Mouse (Mus musculus) layer of hippocampus, adult 9-10 months (tissue): ENCODE results near the gene Rsph1.
"Not testable (repeated sequence)": the region's sequence is repeated elsewhere in the genome, so short reads cannot be mapped to it uniquely, and the experiment has no call there.

Experiments used
- DNase-seq: peaks from one replicate; pipeline ENCODE4 v3.0.0; 2022; ENCODE audit warnings: low spot score

The Rsph1 gene

DNA sequence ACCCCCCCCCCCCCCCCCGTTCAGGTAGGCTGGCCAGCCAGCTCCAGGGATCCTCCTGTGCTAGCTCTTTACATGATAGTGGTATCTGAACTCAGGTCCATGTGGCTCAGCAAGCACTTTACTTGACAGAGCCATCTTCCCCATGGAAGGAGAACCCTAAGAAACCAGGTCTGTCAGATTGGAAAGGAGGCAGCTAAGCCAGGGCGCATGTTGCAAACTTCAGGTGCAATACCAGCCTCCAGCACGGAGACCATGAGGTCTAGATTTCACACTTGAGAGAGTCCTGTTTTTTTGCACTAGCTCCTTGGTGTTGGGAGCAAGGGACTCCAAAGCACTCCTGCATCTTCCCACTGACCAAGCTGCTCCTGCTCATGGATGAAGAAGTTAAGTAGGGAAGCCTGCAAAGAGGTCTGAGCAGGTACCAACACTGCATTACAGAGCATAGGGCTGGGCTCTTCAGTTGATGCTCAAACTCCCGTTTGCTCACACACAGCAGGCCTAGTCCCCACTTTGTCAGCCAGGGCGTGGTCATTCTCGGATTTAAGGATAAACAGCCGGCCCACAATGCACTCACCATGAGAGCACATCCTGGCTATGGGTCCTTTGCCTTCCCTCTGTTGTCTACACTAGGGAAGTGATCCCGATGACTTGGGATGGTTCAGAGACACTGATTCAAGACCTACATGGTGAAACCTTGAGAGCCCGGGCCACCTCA, 819 bp downstream of the Rsph1 start:
- no peak for DNase-seq

DNA sequence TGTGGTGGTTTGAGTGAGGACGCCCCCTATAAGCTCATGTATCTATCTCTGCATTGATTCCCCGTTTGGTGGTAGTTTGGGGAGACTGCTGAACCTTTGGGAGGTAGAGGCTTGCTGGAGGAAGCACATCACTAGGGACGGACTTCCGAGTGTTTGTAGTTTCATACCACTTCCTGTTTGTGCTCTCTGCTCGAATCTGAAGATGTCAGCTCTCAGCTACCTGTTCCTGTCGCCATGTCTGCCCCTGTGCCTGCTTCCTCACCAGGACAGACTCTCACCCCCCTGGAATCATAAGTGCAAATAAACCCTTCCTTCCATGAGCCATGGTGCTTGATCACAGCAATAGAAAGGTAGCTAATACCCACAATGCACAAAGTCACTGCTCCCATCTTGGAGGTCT, 2.0 kb downstream of the Rsph1 start:
- no peak for DNase-seq

DNA sequence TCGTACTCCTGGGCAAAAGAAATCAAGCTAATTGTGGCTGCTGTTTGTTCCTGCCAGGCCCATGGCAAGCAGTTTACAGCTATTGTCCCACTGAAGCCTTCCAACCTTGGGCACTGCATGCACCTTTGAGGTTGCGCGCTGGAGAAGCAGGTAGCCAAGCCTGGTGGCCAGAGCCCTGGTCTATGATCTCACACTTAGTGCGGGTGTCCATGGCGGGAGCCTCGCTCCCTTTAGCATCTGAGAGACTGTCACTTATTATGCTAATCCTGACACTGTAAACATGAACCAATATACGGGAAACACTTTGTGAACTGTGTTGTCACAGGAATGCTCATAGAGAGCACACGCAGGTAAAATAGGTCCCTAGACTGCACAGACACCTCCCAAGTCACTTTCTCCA, 3.6 kb downstream of the Rsph1 start:
- no peak for DNase-seq

DNA sequence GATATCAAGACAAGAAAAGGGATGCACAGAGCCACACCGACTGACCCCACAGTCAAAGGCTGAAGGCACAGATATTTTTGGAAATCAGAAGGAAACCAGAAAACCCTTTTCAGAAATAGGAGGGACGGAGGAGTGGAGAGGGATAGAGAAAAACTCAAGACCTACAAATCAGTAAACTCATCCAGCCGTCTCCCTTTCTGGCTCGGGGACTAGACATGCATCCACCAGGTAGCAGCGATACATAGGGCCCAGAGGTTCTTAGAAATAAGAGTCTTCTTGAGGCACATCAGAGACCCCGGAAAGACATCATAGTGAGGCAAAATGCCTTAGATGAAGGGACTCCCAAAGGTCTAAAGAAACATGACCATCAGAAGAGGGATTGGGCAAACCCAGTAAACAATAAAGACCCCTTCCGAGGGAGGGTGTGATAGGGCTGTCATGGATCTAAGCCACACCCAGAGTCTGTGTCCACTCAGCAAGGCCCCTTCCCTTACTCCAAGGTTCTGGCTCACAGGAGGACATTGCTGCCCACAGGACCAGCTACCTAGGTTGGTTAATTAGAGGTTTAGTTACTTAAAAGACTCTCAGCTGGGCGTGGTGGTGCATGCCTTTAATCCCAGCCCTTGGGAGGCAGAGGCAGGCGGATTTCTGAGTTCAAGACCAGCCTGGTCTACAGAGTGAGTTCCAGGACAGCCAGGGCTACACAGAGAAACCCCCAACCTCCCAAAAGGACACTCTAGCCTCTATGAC, 4.6 kb downstream of the Rsph1 start:
- no peak for DNase-seq

DNA sequence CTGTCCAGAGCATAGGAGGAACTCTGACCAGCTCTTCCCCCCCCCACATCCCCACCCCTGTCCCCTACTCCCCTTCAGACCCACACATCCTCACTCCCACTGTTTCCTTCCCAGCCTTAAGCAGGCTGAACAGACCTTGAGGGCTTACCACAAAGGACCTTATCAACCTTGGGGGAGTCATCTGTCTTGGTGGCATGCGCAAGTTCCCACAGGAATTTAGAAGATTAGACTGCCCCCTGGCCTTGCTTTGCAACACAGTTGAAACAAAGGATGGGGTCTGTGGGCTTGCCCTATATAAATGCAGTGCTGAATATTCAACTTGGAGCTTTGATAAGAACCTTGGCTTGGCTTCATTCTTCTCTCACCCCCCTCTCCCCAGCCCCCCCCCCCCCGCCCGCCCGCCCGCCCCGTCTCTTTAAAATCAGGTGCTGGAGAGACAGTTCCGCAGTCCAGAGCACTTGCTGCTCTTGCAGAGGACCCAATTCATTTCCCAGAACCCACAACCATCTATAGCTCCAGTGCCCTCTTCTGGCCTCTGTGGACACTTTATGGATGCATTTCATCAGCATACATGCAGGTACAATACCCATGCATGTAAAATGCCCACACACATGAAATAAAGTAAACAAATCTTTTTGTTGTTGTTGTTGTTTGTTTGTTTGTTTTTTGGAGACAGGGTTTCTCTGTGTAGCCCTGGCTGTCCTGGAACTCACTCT, 5.9 kb downstream of the Rsph1 start:
- no peak for DNase-seq

DNA sequence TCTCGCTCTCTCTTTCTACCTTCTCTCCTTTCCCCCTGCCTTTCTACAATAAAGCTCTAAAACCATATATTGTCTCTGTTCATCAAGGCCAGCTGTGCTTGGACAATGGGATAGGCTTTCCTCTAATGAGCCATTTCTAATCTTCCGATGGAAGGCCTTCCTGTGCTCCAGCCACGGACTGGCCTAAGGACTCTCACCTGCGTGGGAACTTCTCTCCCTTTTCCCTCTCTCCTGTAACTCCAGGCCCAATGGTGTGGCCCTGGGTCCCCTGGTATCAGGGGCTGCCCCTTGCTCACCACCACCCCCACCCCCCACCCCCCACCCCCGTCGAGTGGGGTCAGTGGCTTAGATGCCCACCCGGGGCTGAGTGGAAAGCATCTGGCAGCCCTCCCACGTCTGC, 6.4 kb downstream of the Rsph1 start:
- DNase-seq: not testable (repeated sequence)

DNA sequence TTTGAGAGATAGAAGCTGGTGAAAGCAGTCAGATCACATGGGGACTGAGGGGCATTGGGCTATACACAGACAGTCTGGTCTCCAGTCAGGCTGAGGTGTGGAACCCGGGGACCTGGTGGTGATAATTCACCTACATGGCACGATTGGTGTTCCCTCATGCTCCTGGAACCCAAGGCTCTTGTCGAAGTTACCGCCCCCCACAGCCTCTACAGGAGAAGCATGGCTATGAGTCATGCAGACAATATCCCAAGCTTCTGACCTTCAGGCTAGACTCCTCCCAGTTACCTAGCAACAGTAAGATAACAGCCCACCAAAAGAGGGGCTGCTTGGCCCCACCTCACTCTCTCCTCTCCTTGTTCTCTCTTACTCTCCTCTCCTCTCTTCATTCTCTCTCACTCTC, 6.9 kb downstream of the Rsph1 start:
- DNase-seq: no peak

DNA sequence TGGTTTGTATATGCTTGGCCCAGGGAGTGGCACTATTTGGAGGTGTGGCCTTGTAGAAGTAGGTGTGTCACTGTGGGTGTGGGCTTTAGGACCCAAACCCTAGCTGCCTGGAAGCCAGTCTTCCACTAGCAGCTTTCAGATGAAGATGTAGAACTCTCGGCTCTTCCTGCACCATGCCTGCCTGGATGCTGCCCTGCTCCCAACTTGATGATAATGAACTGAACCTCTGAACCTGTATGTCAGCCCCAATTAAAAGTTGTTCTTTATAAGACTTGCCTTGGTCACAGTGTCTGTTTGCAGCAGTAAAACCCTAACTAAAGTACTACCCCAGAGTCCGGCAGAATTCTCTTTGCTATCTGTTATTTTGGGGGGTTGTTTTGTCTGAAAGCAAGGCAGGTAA, 7.4 kb downstream of the Rsph1 start:
- no peak for DNase-seq

DNA sequence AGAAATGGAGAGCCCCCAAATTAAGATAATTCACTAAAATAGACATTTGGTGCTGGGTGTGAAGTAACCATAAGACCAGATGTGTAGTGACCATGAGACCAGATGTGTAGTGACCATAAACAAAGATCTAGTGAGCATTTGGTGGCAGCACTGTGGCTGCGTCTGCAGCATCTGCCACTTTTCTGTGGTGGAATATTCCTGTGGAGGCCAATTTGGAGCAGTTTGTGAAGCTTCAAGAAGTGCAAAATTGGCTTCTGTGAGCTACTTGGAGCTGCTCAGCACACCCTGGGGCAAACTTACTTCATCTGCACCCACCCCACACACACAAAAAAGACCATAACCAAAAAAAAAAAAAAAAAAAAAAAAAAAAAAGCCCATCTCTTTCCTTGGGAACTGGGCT, 9.2 kb downstream of the Rsph1 start:
- DNase-seq: no peak

DNA sequence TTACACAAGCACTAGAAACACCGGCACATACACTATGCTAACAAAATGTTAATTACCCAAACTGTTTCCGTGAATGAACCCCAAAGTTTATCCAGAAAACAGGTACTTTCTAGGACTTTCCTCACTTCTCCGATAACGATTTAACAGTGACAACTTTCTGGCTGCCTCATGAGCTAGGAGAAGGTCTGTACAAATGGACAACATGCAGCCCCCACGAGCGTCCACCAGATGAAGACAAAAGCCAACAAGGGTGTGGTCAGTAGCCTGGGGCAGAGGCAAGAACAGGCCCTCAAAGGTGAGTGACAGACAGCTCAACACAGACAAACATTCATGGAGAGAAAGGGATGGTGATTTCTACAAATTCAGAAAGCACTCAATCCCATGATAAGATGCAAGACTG, 9.6 kb downstream of the Rsph1 start:
- DNase-seq: no peak

DNA sequence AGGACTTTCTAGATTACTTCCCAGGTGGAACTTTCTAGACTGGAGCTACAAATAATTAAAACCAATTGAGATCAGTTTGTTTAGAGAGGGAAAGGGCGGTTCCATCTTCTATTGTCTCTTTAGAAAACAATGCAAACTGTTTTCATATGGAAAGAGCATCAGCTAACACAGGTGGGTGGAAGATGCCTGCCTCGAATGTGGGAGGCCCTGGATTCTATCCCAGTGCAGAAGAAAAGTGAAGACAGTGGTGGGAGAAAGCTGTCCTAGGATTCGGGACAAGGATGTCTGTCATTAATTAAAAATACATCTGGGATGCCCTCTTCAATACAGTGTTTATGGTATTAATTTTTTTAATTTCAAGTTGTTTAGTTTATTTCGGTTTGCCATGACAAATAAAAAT, 10.0 kb downstream of the Rsph1 start:
- no peak for DNase-seq

DNA sequence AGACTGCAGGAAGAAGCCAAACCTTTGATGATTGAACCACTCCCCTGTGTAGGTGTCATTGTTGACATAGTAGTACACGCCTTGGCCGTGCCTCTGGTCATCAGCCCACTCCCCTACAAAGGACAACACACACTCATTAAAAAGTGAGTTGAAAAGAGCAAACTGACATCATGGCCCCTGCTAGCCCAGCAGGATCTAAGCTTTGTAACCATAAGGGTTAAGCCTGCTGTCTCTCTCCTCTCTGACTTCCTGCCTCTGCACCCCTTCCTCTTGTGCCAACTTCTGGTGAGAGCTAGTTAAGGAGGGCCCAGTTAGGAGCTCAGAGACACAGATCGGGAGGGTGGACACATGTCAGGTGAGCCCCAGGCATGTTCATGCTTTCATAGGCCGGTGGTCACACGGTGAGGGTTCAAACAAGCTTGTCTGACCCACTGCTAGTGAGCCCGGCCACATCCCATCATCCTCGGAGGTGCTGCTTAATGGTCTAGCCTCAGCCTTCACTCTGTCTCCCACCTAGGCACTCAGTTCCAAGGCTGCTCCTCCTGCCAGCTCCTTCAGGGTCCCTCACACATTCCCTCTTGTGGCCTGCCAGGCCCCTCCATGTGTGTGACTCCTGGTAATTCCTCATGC, 10.7 kb downstream of the Rsph1 start:
- no peak for DNase-seq

DNA sequence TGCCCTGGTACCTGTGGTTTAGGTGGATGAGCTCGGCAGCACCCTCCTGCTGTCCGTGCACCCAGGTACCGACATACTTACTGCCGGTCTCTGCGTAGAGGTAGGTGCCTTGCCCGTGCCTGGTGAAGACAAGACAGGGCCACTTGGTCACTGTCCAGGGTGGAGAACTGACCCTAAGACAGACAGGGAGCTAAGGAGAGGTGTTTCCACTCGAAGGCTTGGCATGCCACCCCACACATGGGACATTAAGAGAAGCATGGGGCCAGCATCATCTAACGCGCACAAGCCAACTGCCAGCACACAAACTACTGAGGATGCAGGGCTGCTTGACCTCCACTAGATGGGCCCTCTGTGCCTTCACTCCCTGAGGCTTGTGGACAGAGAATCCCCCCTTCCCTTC, 11.4 kb downstream of the Rsph1 start:
- DNase-seq: no peak

DNA sequence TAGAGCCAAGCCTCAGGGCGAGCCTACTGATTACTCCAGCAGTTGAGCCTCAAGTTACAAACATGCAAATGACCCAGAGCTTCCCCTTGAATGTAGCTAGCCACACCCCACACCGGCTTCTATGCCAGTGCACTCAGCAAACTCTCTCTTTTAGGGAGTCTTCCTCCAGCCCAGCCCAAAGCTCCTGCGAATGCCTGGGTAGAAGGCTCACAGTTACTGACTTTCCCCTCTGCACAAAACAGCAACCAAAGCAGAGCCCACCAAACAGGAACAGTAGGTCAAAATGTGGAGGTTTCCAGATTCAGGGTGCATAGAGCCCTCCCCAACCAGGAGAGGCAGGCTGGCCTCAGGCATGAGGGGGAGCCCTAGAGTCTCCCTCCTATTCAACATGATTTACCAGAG, 12.0 kb downstream of the Rsph1 start:
- no peak for DNase-seq

DNA sequence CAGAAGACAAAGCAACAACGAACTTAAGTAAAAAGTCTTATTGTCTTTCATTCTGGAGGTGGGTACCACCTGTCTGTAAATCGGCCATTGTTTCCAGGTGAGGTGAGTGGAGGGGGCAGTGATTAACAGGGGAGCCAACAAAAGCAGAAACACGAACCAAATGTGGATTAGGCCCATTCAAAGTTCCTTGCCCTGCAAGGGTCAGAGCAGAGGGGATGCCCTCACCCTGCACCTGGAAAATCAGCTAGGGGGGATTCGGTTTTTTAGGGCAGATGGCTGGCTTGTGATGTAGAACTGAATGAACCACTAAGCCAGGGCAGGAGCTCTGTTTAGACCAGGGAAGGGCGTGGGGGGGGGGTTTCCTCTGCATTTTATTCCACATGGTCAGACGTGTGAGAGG, 12.8 kb downstream of the Rsph1 start:
- no peak for DNase-seq

DNA sequence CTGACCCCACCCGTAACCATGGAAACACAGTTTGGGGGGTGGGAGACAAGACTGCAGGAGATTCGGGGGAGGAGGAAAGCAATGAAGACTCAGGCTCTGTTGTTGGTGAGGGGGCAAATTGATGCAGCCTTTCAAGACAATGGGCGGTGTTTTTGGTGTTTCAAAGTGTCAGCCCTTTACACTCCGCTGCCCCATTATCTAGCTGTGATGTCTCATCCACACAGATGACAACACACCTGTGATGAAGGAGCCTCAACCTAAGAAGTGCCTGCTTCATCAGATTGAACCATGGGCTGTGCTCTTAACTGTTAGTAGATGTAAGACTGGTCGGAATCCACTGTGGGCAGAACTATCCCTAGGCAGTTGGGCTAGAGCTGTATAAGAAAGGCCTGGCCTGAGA, 13.4 kb downstream of the Rsph1 start:
- no peak for DNase-seq

DNA sequence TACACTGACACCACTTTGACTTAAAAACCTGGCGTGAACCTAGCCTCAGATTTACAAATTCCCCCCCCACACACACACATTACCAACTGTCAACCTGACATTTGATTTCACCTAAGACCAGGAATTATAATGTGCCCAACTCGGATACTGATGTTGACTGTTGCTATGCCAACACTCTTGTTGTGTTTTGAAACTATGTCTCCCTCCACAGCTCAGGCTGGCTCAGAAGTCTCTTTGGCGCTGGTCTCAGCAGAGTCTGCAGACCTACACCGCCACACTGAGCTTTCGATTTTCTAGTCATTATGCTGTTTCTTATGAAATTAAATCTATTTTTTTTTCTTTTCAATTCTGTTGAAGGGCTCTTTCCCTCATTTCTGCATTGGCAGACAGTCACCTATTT, 14.5 kb downstream of the Rsph1 start:
- DNase-seq: no peak

DNA sequence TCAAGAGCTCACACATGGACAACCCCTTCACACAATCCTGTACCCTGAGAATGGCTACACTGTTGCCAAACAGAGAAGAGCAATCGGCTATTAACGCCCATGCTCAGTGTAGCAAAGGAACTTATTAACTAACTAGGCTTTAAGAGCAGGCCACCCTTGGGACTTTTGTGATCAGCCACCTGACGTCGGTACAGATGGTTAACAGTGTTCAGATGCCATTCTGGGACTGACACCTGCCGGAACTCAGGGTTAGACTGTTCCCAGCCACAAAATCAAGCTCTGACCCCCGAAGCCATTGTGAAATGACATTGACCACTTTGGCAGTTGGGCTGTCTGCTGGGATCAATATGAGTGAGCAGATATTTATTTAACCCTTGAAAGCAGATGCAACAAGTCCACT, 15.8 kb downstream of the Rsph1 start:
- DNase-seq: no peak

DNA sequence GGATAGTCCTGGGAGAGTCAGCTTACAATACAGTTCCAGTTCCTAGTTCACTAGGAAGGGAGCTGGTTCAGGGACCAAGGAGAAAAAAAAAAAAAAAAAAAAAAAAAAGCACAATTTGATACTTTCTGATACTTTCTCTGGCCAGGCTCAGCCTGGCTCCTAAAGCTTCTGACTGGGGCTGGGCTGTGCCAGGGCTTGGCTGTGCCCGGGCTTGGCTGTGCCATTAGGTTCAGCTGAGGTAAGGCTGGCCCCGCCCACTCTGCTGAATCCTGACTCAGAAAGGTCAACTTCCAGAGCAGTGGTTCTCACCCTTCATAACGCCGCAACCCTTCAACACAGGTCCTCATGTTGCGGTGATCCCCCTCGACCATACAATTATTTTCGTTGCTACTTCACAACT, 16.8 kb downstream of the Rsph1 start:
- DNase-seq: no peak

DNA sequence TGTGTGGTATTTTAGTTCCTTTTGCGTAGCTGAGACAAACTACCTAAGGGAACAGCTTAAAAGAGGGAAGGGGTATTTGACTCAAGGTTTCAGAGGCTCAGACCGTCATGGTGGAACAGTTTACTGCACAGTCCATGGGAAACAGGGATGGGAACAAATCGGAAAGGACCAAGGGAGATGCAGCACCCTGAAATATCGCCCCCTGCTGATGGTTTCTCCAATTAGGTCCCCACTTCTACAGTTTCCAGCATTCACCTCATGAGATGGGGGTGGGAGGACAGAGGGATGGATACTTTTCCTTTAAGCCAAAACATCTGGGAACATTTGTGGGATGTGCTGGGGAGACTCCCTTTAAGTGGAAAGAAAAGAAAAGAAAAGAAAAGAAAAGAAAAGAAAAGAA, 17.4 kb downstream of the Rsph1 start:
- no peak for DNase-seq

DNA sequence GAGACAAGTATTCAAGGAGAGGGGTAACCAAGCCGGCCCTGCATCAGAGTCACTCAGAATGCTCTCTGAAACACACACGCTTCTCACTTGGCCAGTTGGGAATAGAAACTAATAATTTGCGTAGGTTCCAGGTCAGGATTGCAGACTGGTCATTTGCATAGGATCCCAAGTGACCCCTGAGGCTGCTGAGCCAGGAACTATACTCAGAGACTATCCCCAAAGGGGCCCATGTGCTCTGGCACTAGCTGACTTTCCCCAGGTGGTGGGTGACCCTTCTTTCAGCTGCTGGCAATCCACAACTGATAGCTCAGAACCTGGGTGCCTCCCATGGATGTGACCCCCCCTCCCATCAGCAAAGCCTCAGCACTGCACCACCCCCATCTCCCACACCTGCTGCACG, 18.0 kb downstream of the Rsph1 start:
- no peak for DNase-seq

DNA sequence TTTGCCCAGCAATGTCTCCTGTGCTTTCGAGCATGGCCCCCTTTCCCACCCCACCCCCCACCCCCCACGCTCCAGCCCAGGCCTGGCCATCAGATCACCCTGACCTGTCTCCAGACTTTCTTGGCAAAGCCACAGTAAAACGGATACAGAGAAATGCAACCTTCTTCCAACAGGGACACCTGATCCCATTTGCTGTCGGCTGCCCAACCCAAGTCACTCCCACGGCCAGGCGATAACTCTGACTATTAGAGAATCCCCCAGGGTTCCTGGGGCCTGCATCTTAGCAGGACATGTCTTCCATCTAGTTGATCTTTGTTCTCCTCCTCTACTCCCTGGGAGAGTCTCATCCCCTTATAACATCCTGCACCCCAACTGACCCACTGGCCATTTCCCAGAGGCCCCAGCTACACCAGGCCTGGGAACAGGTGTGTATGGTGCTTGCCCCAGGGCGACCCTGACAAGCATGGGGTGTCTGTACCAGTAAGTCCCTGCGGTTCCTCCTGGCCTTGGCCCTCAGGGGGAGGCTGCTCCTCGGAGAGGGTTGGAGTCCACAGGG, 18.8 kb downstream of the Rsph1 start:
- DNase-seq: no peak

DNA sequence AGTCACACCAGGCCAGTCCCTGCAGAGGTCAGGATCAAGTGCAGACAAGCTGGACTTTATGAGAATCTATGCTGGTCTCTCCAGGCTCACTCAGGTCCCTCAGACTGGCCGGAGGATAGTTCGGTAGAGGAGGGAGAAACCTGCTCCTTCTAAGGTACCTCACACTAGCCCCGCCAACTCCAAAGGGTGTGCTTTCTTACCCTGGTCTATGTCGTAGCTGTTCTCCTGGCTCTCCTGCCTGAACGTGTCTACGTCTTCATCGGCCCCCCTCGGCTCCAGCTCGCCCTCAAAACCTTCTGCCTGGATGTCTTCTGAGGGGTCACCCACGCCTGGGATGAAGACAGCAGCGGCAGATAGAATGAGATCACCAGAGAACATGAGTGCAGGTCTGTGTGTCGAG, 19.3 kb downstream of the Rsph1 start:
- no peak for DNase-seq
